Mouse (Mus musculus) liver, embryonic 11.5 days (tissue): ENCODE results near the gene Akap8. TPM values are rescaled to one million over a fixed set of nuclear protein-coding genes. Genes with fewer than 3 reads are reported as not detected.

ENCODE experiments used
- ATAC-seq: fragments of 200-750 bp; cut with Nextera tagmentation; replicated peaks from 2 replicates; pipeline ENCODE4 v1.8.0; 2017; ENCODE audit warnings: moderate number of reproducible peaks, mild to moderate bottlenecking, moderate TSS enrichment, moderate library complexity; ENCODE audit not compliant: low FRiP score
- DNase-seq: peaks from one replicate; pipeline ENCODE4 v3.0.0-alpha.2; 2017; ENCODE audit warnings: low spot score
- H3K27ac ChIP-seq: fragments of 300-500 bp; sonication (generic); 2 replicates; pipeline ENCODE4 v1.5.1; 2014; ENCODE audit warnings: mild to moderate bottlenecking, low read depth, low read length, control low read depth
- H3K27me3 ChIP-seq: fragments of 300-500 bp; sonication (generic); replicated peaks from 2 replicates; pipeline ENCODE4 v1.6.1; 2014; ENCODE audit warnings: low read length, mixed read lengths; ENCODE audit not compliant: control insufficient read depth, insufficient read depth
- H3K36me3 ChIP-seq: fragments of 300-500 bp; sonication (generic); 2 replicates; pipeline ENCODE4 v1.6.1; 2014; ENCODE audit warnings: mild to moderate bottlenecking, low read length, moderate library complexity, mixed read lengths; ENCODE audit not compliant: control insufficient read depth, insufficient read depth
- H3K4me1 ChIP-seq: fragments of 300-500 bp; sonication (generic); replicated peaks from 2 replicates; pipeline ENCODE4 v1.6.1; 2014; ENCODE audit warnings: low read length, mixed read lengths; ENCODE audit not compliant: control insufficient read depth, insufficient read depth
- H3K4me2 ChIP-seq: fragments of 300-500 bp; sonication (generic); 2 replicates; pipeline ENCODE4 v1.6.1; 2014; ENCODE audit warnings: mild to moderate bottlenecking, control low read depth, moderate library complexity
- H3K4me3 ChIP-seq: fragments of 300-500 bp; sonication (generic); 2 replicates; pipeline ENCODE4 v1.5.1; 2014; ENCODE audit warnings: low read depth, low read length, control low read depth
- H3K9ac ChIP-seq: fragments of 300-500 bp; sonication (generic); 2 replicates; pipeline ENCODE4 v1.6.1; 2014; ENCODE audit warnings: low read depth, low read length, control low read depth
- H3K9me3 ChIP-seq: fragments of 300-500 bp; sonication (generic); 2 replicates; pipeline ENCODE4 v1.6.1; 2016; ENCODE audit warnings: low read length, inconsistent platforms, mixed read lengths; ENCODE audit not compliant: control insufficient read depth
- WGBS: fragments of 180-500 bp; shearing (Covaris S2); extraction: QIAGEN DNeasy Blood & Tissue Kit; methylation state at CpG from one replicate; pipeline ENCODE4 v1.1.7; 2014; 5-methylcytosine and 5-hydroxymethylcytosine counted together
- polyA plus RNA-seq: library from polyadenylated mRNA; unstranded; fragments of >200 nt; fragmentation: Nextera tagmentation; extraction: Ambion mirVana; gene quantifications from 2 replicates; pipeline ENCODE4 v1.2.1, GENCODE M21; 2014

Gene Akap8
- polyA plus RNA-seq, 1 experiment from 2014 or later, result 60.9 TPM

GRCm38 (mm10) chr17:32359928-32360327 lies 38.9 kb upstream of the Akap8 start:
- Histone ChIP-seq H3K36me3 (peaks cover 63% of the 10 kb centered on the region), H3K27ac (no peak overlapping the region), H3K9ac (no peak overlapping the region), H3K4me3 (no peak overlapping the region), H3K4me1 (peaks cover 18% of the 10 kb centered on the region), H3K27me3 (no peaks in the 10 kb centered on the region), H3K4me2 (no peak overlapping the region), H3K9me3 (no peaks in the 10 kb centered on the region)
- ATAC-seq, result no peak
- 91% methylated on average over 16 of the region's 18 CpGs for WGBS
- DNase-seq, result no peak

- Histone ChIP-seq H3K27me3 (no peaks in the 10 kb centered on the region), H3K4me1 (peaks cover 14% of the 10 kb centered on the region), H3K9ac (no peak overlapping the region), H3K4me3 (no peak overlapping the region), H3K27ac (no peak overlapping the region), H3K4me2 (no peak overlapping the region), H3K36me3 (peaks cover 69% of the 10 kb centered on the region), H3K9me3 (no peaks in the 10 kb centered on the region)
- 92% methylated on average over 6 of the region's 6 CpGs for WGBS
- ATAC-seq (no peak), DNase-seq (no peak)
Observed at GRCm38 (mm10) chr17:32358943-32359340, 37.9 kb upstream of the Akap8 start.

GRCm38 (mm10) chr17:32358192-32358942 lies 37.3 kb upstream of the Akap8 start:
- DNase-seq (no peak), ATAC-seq (no peak)
- no peak overlapping the region for H3K9ac ChIP-seq
- peaks cover 69% of the 10 kb centered on the region for H3K36me3 ChIP-seq
- WGBS, result 88% methylated on average over 7 of the region's 7 CpGs
- no peak overlapping the region for H3K27ac ChIP-seq
- no peak overlapping the region for H3K4me3 ChIP-seq
- H3K4me1 ChIP-seq, result peaks cover 11% of the 10 kb centered on the region
- no peaks in the 10 kb centered on the region for H3K9me3 ChIP-seq
- no peak overlapping the region for H3K4me2 ChIP-seq
- no peaks in the 10 kb centered on the region for H3K27me3 ChIP-seq

GRCm38 (mm10) chr17:32356766-32357760 lies 36.0 kb upstream of the Akap8 start:
- DNase-seq, result no peak

DNA sequence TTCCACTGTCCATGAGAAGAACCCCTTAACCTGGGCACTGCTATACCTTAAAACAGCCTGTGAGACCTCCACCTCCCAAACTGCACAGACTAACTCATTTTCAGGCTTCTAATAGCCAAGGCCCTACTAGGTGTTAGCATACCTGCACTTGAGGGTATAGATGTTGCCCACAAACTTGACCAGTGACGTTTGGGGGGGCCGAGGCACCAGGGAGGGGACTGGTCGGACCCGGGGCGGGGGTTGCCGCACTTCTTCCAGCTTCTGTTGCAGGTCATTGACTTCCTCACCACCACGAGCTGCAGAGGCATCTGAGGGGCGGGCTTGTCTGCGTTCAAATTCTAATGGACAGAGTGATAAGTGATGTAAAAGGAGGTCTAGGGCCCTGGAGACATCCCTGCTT lies 35.2 kb upstream of the Akap8 start:
- Histone ChIP-seq H3K27me3 (no peaks in the 10 kb centered on the region), H3K4me1 (peaks cover 3% of the 10 kb centered on the region; the same call in 1 of the 2 replicates), H3K27ac (no peak overlapping the region), H3K9ac (no peak overlapping the region), H3K4me3 (no peak overlapping the region), H3K36me3 (peaks cover 61% of the 10 kb centered on the region), H3K9me3 (no peaks in the 10 kb centered on the region), H3K4me2 (no peak overlapping the region)
- DNase-seq (no peak), ATAC-seq (no peak)
- 85% methylated on average over 9 of the region's 9 CpGs for whole genome bisulfite sequencing

More at GRCm38 (mm10) chr17:32356766-32357760, 36.0 kb upstream of the Akap8 start:
- 90% methylated on average over 24 of the region's 24 CpGs for WGBS
- ATAC-seq, result no peak
- Histone ChIP-seq H3K36me3 (peaks cover 66% of the 10 kb centered on the region), H3K9me3 (no peaks in the 10 kb centered on the region), H3K27ac (no peak overlapping the region), H3K4me1 (no peaks in the 10 kb centered on the region), H3K27me3 (no peaks in the 10 kb centered on the region), H3K9ac (no peak overlapping the region), H3K4me3 (no peak overlapping the region), H3K4me2 (no peak overlapping the region)

GRCm38 (mm10) chr17:32355031-32355430 lies 34.0 kb upstream of the Akap8 start:
- H3K4me1 ChIP-seq, result peaks cover 5% of the 10 kb centered on the region; the same call in 1 of the 2 replicates
- no peak overlapping the region; the same call in 1 of the 2 replicates for H3K27ac ChIP-seq
- H3K36me3 ChIP-seq, result peaks cover 51% of the 10 kb centered on the region
- H3K27me3 ChIP-seq, result no peaks in the 10 kb centered on the region
- ATAC-seq, result no peak
- H3K9ac ChIP-seq, result no peak overlapping the region
- no peak overlapping the region for H3K4me2 ChIP-seq
- WGBS, result 93% methylated on average over 6 of the region's 6 CpGs
- no peaks in the 10 kb centered on the region for H3K9me3 ChIP-seq
- no peak for DNase-seq
- no peak overlapping the region for H3K4me3 ChIP-seq

- Histone ChIP-seq H3K4me1 (peaks cover 8% of the 10 kb centered on the region), H3K9me3 (no peaks in the 10 kb centered on the region), H3K4me2 (no peak overlapping the region), H3K4me3 (no peak overlapping the region), H3K9ac (no peak overlapping the region), H3K27ac (no peak overlapping the region), H3K27me3 (no peaks in the 10 kb centered on the region), H3K36me3 (peaks cover 42% of the 10 kb centered on the region)
- no peak for ATAC-seq
- 77% methylated on average over 5 of the region's 5 CpGs for WGBS
- DNase-seq, result no peak
Observed at GRCm38 (mm10) chr17:32354211-32354610, 33.2 kb upstream of the Akap8 start.

DNA sequence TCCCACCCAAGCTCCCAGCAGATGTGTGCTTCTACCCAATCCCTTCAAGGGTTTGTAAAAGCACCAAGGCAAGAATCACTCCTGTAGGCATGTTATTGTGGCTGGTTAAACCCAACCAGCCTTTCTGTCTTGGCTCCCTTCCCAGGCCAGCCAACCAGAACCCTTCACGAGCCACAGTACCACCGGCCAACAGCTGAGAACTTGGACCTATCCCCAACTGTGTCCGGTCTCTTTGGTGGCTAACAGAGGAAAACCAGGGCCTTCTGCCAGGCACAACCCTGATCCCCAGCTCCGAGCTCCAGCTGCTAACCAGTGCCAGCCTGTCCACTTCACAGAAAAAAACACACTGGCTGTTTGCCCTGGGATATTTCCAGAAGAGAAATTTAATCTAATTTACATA lies 32.7 kb upstream of the Akap8 start:
- Histone ChIP-seq H3K9me3 (no peaks in the 10 kb centered on the region), H3K36me3 (peaks cover 37% of the 10 kb centered on the region)

More for the DNA sequence above, 32.7 kb upstream of the Akap8 start:
- no peak overlapping the region for H3K4me2 ChIP-seq
- no peak overlapping the region for H3K27ac ChIP-seq
- 90% methylated on average over 4 of the region's 4 CpGs for WGBS
- DNase-seq, result no peak
- H3K4me1 ChIP-seq, result peaks cover 14% of the 10 kb centered on the region
- no peak overlapping the region for H3K4me3 ChIP-seq
- H3K27me3 ChIP-seq, result no peaks in the 10 kb centered on the region
- no peak for ATAC-seq
- H3K9ac ChIP-seq, result no peak overlapping the region
